Mouse (Mus musculus): ENCODE measurements around the gene Sorl1. TPM values are rescaled to one million over a fixed set of nuclear protein-coding genes. Genes with fewer than 3 reads are reported as not detected.

The Sorl1 gene
- total RNA-seq (2023): 10 to 100 TPM; 74.4 to 83.1 TPM

GRCm38 (mm10) chr9:42123713-42124576 is at the start of gene Sorl1:
Gene Sorl1 (minus strand): TSS chr9:42124297.

Other genes with a start within 250 kb of the Sorl1 start
- gene Sc5d, start 140.0 kb upstream of the Sorl1 start, total RNA-seq (2023): 10 to 100 TPM; 28.4 to 30.2 TPM